Mouse (Mus musculus): ENCODE results near the gene Rere. TPM values are rescaled to one million over a fixed set of nuclear protein-coding genes. Genes with fewer than 3 reads are reported as not detected.

Rere gene
- polyA plus RNA-seq, 1 experiment, result 26.2 TPM

DNA sequence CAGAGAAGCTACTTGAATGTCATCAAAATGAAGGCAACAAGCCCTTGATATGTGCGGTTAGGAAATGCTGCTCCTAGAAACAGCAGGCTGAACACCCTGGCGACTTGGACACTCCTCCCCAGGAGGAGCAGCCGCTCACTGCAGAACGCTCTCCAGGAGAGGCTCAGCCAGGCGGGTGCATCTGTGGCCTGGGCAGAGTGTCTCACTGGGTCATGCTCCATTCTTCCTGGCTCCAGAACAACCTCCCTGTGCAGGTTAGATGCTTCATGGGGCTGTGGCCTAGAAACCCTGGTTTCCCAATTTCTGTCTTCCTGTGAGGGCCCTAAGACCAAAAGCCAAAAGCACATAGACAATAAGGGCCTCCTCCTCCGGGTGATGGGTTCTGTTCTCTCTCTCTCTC is 355.2 kb downstream of the Rere start:
- Histone ChIP-seq H3K27me3 (ENCODE audit: control insufficient read depth, insufficient read depth, low read length) (no peaks in the 10 kb centered on the region), H3K4me1 (ENCODE audit: control insufficient read depth, insufficient read depth, low read length) (no peaks in the 10 kb centered on the region), H3K36me3 (ENCODE audit: control insufficient read depth, insufficient read depth, low read length) (no peaks in the 10 kb centered on the region), H3K4me3 (ENCODE audit: control insufficient read depth, low read depth, low read length) (no peak overlapping the region), H3K27ac (ENCODE audit: control insufficient read depth, insufficient read depth, low read depth, low read length) (no peak overlapping the region)
- TF ChIP-seq POLR2A (IDR thresholded peaks at IDR 0.05; ENCODE audit: control insufficient read depth, low read depth, low read length) (no peak), CTCF (IDR thresholded peaks at IDR 0.05; ENCODE audit: control insufficient read depth, insufficient read depth, insufficient replicate concordance, low read depth, low read length) (no peak)

DNA sequence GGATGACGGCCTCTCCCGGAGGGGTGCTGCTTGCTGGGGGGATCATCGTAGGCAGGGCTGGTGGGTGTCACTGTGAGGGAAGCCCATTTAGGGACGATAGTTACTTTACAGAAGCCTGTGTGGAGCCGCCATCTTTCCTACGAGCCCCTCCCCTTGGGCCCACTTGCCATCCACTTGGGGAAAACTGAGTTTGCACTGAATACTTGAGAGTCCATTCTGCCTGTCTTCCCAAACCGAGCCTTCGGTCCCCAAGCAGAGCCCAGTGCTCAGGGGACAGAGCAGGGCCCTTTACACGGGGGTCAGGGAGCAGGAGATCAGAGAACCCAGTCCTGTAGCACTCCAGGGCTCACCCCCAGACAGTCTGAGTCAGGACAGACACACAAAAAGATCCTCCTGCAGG is 362.9 kb downstream of the Rere start:
- Histone ChIP-seq H3K36me3 (ENCODE audit: control insufficient read depth, insufficient read depth, low read length) (no peaks in the 10 kb centered on the region), H3K4me1 (ENCODE audit: control insufficient read depth, insufficient read depth, low read length) (no peaks in the 10 kb centered on the region), H3K27me3 (ENCODE audit: control insufficient read depth, insufficient read depth, low read length) (no peaks in the 10 kb centered on the region), H3K27ac (ENCODE audit: control insufficient read depth, insufficient read depth, low read depth, low read length) (no peak overlapping the region), H3K4me3 (ENCODE audit: control insufficient read depth, low read depth, low read length) (no peak overlapping the region)
- TF ChIP-seq CTCF (IDR thresholded peaks at IDR 0.05; ENCODE audit: control insufficient read depth, insufficient read depth, insufficient replicate concordance, low read depth, low read length) (no peak), POLR2A (IDR thresholded peaks at IDR 0.05; ENCODE audit: control insufficient read depth, low read depth, low read length) (no peak)

DNA sequence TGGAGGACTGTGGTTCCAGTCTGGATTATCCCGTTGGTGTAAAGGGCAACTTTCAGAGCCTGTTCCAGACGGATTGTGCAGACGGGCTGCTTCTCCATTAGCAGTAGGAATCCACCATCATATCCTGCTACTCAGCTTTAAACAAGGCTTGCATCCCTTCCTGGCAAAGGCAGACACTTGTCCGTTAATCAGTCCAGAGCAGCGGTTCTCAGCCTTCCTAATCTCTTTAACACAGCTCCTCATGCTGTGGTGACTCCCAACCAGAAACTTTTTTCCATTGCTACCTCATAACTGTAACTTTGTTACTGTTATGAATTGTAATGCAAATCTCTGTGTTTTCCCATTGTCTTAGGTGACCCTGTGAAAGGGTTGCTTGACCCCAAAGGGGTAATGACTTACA is 367.9 kb downstream of the Rere start:
- no peaks in the 10 kb centered on the region for H3K36me3 ChIP-seq (ENCODE audit: control insufficient read depth, insufficient read depth, low read length)
- peaks cover 4% of the 10 kb centered on the region for H3K4me1 ChIP-seq (ENCODE audit: control insufficient read depth, insufficient read depth, low read length)
- no peak for TF ChIP-seq POLR2A (IDR thresholded peaks at IDR 0.05; ENCODE audit: control insufficient read depth, low read depth, low read length)
- no peak for TF ChIP-seq CTCF (IDR thresholded peaks at IDR 0.05; ENCODE audit: control insufficient read depth, insufficient read depth, insufficient replicate concordance, low read depth, low read length)
- H3K27ac ChIP-seq (ENCODE audit: control insufficient read depth, insufficient read depth, low read depth, low read length), result no peak overlapping the region
- H3K4me3 ChIP-seq (ENCODE audit: control insufficient read depth, low read depth, low read length), result no peak overlapping the region
- H3K27me3 ChIP-seq (ENCODE audit: control insufficient read depth, insufficient read depth, low read length), result no peaks in the 10 kb centered on the region

DNA sequence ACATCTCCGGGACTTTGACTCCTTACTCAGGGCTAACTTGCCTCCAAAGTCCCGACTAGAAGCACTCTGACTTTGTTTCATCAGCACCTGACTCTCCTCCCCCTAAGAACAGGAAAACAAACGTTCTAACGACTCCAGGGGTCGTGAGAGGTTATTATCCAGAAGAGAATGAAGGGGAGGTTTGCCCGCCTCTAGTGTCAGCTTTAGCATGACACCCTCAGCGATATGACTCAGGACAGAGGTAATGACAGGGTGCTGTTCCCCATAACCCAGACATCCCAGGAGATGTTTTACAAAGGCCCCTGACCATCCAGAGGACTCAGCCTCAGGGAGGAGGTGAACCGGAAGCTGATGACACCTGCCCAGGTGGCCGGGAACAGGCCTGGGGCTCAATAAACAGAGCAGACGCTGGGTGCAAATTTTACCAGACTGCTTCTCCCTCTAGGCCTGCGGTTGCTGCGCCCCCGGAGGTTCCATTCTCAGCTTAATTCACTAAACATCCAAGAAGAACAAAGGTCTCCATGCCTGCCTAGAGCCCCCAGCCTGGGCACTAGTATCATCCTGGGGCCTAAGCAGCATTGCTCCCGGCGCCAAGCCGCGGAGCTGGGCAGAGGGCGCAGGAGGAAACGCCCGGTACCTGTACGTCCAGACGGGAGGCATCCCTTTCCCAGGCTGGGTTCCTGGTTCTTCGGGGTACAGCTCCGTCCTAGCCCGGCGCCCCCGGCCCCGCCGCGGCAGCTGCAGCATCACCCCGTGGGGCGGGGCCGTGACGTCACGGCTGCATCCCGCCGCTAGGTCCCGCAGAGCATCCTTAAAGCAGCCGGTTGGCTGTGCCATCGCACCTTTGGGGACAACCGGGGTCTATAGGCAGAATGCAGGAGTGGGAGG is 370.2 kb downstream of the Rere start, which contains the start of gene Slc45a1:
Slc45a1 (minus strand) TSS at position 785 of the 888 bp plus-strand sequence.
- Histone ChIP-seq H3K4me3 (ENCODE audit: control insufficient read depth, low read depth, low read length) (peak within 1 kb of the TSS; percentile 32), H3K27ac (ENCODE audit: control insufficient read depth, insufficient read depth, low read depth, low read length) (no peak within 1 kb of the TSS)

DNA sequence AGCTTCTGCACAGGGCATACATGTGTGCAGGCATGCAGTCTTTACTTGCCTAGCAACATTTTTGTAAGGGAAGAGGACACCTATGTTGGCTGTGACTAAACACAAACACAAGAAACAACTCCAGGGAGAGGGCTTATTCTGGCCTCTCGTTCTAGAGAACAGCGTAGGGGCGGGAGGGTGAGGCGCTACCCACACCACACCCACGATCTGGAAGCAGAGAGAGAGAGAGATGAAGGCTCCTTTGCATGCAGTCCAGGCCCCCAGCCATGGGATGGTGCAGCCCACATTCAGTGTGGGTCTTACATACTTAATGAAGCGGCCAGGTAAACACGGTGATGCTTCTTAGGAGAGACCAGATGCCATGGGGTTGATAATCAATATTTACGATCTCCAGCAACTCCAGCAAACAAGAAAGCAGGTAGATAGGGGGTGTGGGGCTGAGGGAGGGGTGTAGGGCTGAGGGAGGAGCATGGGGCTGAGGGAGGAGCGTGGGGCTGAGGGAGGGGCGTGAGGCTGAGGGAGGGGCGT is 371.7 kb downstream of the Rere start:
- H3K27me3 ChIP-seq (ENCODE audit: control insufficient read depth, insufficient read depth, low read length), result no peaks in the 10 kb centered on the region

More for the DNA sequence above, 370.2 kb downstream of the Rere start, which contains the start of gene Slc45a1:
- Histone ChIP-seq H3K27me3 (ENCODE audit: control insufficient read depth, insufficient read depth, low read length) (no peaks in the 10 kb centered on the region), H3K36me3 (ENCODE audit: control insufficient read depth, insufficient read depth, low read length) (no peaks in the 10 kb centered on the region), H3K4me1 (ENCODE audit: control insufficient read depth, insufficient read depth, low read length) (peaks cover 4% of the 10 kb centered on the region)
- TF ChIP-seq POLR2A (IDR thresholded peaks at IDR 0.05; ENCODE audit: control insufficient read depth, low read depth, low read length) (no peak), CTCF (IDR thresholded peaks at IDR 0.05; ENCODE audit: control insufficient read depth, insufficient read depth, insufficient replicate concordance, low read depth, low read length) (no peak)

DNA sequence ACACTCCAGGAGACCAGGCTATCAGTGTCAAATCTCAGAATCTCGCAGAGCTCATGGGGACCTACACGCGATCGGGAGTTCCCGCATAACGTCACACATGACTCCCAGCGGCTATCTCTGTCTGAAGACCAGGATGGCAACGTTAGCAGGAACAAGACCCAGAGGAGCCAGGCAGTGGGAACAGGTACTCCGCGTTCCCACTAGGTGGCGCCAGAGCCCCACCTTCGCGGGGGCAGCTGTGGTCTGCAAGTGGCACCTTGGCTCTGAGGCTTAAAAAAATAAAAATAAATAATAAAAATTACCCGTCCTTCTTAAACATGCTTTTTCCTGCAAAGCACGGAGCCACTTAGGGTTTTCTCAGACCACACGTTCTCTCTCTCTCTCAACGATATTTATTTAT is 374.5 kb downstream of the Rere start:
- Histone ChIP-seq H3K27me3 (ENCODE audit: control insufficient read depth, insufficient read depth, low read length) (no peaks in the 10 kb centered on the region), H3K4me3 (ENCODE audit: control insufficient read depth, low read depth, low read length) (no peak overlapping the region), H3K4me1 (ENCODE audit: control insufficient read depth, insufficient read depth, low read length) (peaks cover 4% of the 10 kb centered on the region), H3K27ac (ENCODE audit: control insufficient read depth, insufficient read depth, low read depth, low read length) (no peak overlapping the region), H3K36me3 (ENCODE audit: control insufficient read depth, insufficient read depth, low read length) (no peaks in the 10 kb centered on the region)
- TF ChIP-seq POLR2A (IDR thresholded peaks at IDR 0.05; ENCODE audit: control insufficient read depth, low read depth, low read length) (no peak), CTCF (IDR thresholded peaks at IDR 0.05; ENCODE audit: control insufficient read depth, insufficient read depth, insufficient replicate concordance, low read depth, low read length) (peak; percentile 94)

More for the DNA sequence above, 371.7 kb downstream of the Rere start:
- Histone ChIP-seq H3K36me3 (ENCODE audit: control insufficient read depth, insufficient read depth, low read length) (no peaks in the 10 kb centered on the region), H3K4me3 (ENCODE audit: control insufficient read depth, low read depth, low read length) (no peak overlapping the region), H3K4me1 (ENCODE audit: control insufficient read depth, insufficient read depth, low read length) (peaks cover 4% of the 10 kb centered on the region), H3K27ac (ENCODE audit: control insufficient read depth, insufficient read depth, low read depth, low read length) (no peak overlapping the region)
- no peak for TF ChIP-seq POLR2A (IDR thresholded peaks at IDR 0.05; ENCODE audit: control insufficient read depth, low read depth, low read length)
- TF ChIP-seq CTCF (IDR thresholded peaks at IDR 0.05; ENCODE audit: control insufficient read depth, insufficient read depth, insufficient replicate concordance, low read depth, low read length), result no peak

DNA sequence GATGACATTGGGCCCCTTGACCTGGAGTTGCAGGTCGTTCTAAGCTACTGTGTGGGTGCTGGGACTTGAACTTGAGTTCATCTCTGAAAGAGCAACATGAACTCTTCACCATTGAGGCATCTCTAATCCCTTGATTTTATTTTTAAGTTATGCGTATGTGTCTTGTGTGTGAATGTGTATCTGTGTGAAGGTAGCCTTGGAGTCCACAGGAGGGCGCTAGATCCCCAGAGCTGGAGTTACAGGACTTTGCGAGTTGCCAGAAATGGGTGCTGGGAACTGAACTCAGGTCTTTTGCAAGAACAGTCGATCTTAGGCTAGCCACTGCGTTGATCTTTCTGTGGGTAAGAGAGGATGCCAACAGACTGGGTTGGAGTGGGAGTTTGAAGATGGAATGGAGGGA is 375.1 kb downstream of the Rere start:
- Histone ChIP-seq H3K36me3 (ENCODE audit: control insufficient read depth, insufficient read depth, low read length) (no peaks in the 10 kb centered on the region), H3K27me3 (ENCODE audit: control insufficient read depth, insufficient read depth, low read length) (no peaks in the 10 kb centered on the region), H3K4me3 (ENCODE audit: control insufficient read depth, low read depth, low read length) (no peak overlapping the region), H3K4me1 (ENCODE audit: control insufficient read depth, insufficient read depth, low read length) (peaks cover 3% of the 10 kb centered on the region; the same call in 1 of the 2 replicates), H3K27ac (ENCODE audit: control insufficient read depth, insufficient read depth, low read depth, low read length) (no peak overlapping the region)
- TF ChIP-seq POLR2A (IDR thresholded peaks at IDR 0.05; ENCODE audit: control insufficient read depth, low read depth, low read length) (no peak), CTCF (IDR thresholded peaks at IDR 0.05; ENCODE audit: control insufficient read depth, insufficient read depth, insufficient replicate concordance, low read depth, low read length) (peak; percentile 39; the same call in 1 of the 2 replicates)
